Mouse (Mus musculus) testis, adult 2 months (tissue): Measurements from ENCODE around the gene Cracr2b.

ENCODE experiments used
- CTCF ChIP-seq: fragments of 200-500 bp; IDR thresholded peaks from 2 replicates; pipeline ENCODE4 v1.5.1; 2012; ENCODE audit warnings: low read depth, mild to moderate bottlenecking, inconsistent platforms, low read length, moderate library complexity; ENCODE audit not compliant: control insufficient read depth, insufficient read depth, insufficient replicate concordance
- POLR2A ChIP-seq: fragments of 200-500 bp; IDR thresholded peaks from 2 replicates; pipeline ENCODE4 v1.6.1; 2012; ENCODE audit warnings: low read depth, mild to moderate bottlenecking, inconsistent platforms, low read length, moderate library complexity; ENCODE audit not compliant: control insufficient read depth

DNA sequence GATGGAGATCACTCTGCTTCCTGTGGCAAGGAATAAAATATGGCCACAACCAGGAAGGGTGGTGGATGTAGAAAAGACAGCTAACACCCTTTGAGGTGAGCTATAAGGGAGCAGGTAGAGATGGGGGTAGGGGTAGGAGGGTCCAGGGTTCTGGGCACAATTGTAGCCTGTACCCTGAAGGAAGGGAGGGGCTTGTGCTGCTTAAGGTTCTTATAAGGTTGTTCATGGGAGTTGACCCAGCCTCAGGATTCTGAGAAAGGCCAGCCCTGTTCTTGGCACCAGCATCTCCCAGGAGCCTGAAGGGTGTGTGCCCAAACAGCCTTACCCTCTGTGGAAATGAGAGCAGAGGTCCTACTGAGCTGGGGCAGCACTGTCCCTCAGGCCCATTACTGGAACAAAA lies 9.0 kb upstream of the Cracr2b start:
- TF ChIP-seq POLR2A (no peak), CTCF (no peak)
